Comparison of ENCODE assay signal across 17 mouse cellular contexts in the genomic region with DNA sequence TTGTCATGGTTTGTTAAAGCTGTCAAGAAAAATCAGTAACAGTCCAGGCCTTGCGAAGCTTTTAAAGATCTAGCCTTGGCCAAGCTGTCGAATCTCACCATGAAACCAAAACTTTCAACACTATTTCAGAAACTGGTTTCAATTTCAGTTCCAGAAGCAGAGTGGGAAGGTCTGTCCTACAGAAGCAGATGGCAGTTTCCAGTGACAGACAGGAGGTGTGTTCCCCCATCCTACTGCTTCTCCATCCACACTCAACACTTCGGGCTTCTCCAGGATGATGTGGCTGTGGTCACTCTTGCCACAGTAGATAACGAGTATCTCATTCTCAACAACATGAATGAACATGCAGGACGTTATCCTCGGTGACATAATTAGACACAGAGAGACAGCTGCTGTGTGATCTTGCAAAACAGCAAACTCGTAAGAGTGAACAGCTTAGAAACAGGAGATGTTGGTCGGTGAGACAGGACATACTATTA.
DNase-seq lines count a peak whose midpoint lies in the region; ATAC-seq and TF ChIP-seq lines count a peak whose summit lies in the region.
"Had no signal": no experiment of that assay in that cellular context is flagged by ENCODE, and none has a peak within 500 bp of the region (broad histone marks: within the 10 kb centered on the region; RNA-seq: fewer than 3 reads in every experiment).

No protein-coding gene starts in this region.

- H3K27me3 ChIP-seq in embryonic facial prominence, embryonic 14.5 days (replicated peaks; ENCODE audit: control insufficient read depth, insufficient read depth, low read length), result no peaks in the 10 kb centered on the region
- no peaks in the 10 kb centered on the region for H3K27me3 ChIP-seq in embryonic facial prominence, embryonic 10.5 days (replicated peaks; ENCODE audit: low read depth, poor library complexity, severe bottlenecking)
- no peaks in the 10 kb centered on the region for H3K27me3 ChIP-seq in C2C12 (ENCODE audit: control insufficient read depth, insufficient read depth, insufficient read length)
- H3K27me3 ChIP-seq: neural tube, embryonic 13.5 days had no signal

- H3ac ChIP-seq in C2C12 (ENCODE audit: control insufficient read depth, insufficient read length, low read depth), result no peak overlapping the region

- no peaks in the 10 kb centered on the region for H3K4me1 ChIP-seq in embryonic facial prominence, embryonic 14.5 days (ENCODE audit: control insufficient read depth, insufficient read depth, low read length)
- no peaks in the 10 kb centered on the region for H3K4me1 ChIP-seq in embryonic facial prominence, embryonic 10.5 days
- H3K4me1 ChIP-seq: neural tube, embryonic 13.5 days had no signal

- no peaks in the 10 kb centered on the region for H3K9me3 ChIP-seq in embryonic facial prominence, embryonic 14.5 days (ENCODE audit: control insufficient read depth, low read length)
- H3K9me3 ChIP-seq in embryonic facial prominence, embryonic 10.5 days, result no peaks in the 10 kb centered on the region
- H3K9me3 ChIP-seq: neural tube, embryonic 13.5 days had no signal

- no peak overlapping the region for H3K27ac ChIP-seq in embryonic facial prominence, embryonic 14.5 days (replicated peaks; ENCODE audit: low read depth, low read length)
- H3K27ac ChIP-seq in embryonic facial prominence, embryonic 10.5 days (replicated peaks), result no peak overlapping the region
- H3K27ac ChIP-seq: kidney, postnatal 0 days; liver, embryonic 14.5 days; neural tube, embryonic 13.5 days had no signal

- TF ChIP-seq CTCF in C2C12 (IDR thresholded peaks at IDR 0.05; ENCODE audit: control insufficient read depth, insufficient read depth, insufficient read length), result no peak

- ATAC-seq in embryonic facial prominence, embryonic 14.5 days (ENCODE audit: low read depth), result no peak
- ATAC-seq in granulocyte monocyte progenitor cell, adult 5-6 weeks (replicated peaks; ENCODE audit: poor library complexity, severe bottlenecking), result peak; percentile 91
- ATAC-seq in monocyte, adult 5-6 weeks (replicated peaks; ENCODE audit: insufficient number of reproducible peaks, low FRiP score, low TSS enrichment, poor library complexity, severe bottlenecking), result peak; percentile 43; the same call in 1 of the 2 replicates
- ATAC-seq: hindbrain, embryonic 16.5 days; midbrain, embryonic 16.5 days had no signal

- no peak overlapping the region for H3K4me2 ChIP-seq in embryonic facial prominence, embryonic 14.5 days (ENCODE audit: low read depth, low read length)
- H3K4me2 ChIP-seq: neural tube, embryonic 13.5 days had no signal

- no peak overlapping the region for H3K4me3 ChIP-seq in embryonic facial prominence, embryonic 14.5 days (ENCODE audit: low read depth, low read length)
- H3K4me3 ChIP-seq in embryonic facial prominence, embryonic 10.5 days, result no peak overlapping the region
- H3K4me3 ChIP-seq in C2C12 (ENCODE audit: insufficient read depth, poor library complexity, severe bottlenecking), result no peak overlapping the region
- H3K4me3 ChIP-seq: neural tube, embryonic 13.5 days had no signal

- H3K36me3 ChIP-seq in embryonic facial prominence, embryonic 14.5 days (ENCODE audit: control insufficient read depth, insufficient read depth, low read length), result no peaks in the 10 kb centered on the region
- no peaks in the 10 kb centered on the region for H3K36me3 ChIP-seq in embryonic facial prominence, embryonic 10.5 days (replicated peaks)
- H3K36me3 ChIP-seq in C2C12 (ENCODE audit: control insufficient read depth, insufficient read depth), result no peaks in the 10 kb centered on the region
- H3K36me3 ChIP-seq: neural tube, embryonic 13.5 days had no signal

- DNase-seq in embryonic facial prominence, embryonic 14.5 days (ENCODE audit: low spot score), result peak; percentile 14
- no peak for DNase-seq in embryonic facial prominence, embryonic 10.5 days (ENCODE audit: low spot score)
- no peak for DNase-seq in cerebellum, adult 9-11 months
- no peak for DNase-seq in lung, postnatal 14 days
- DNase-seq in thymus, postnatal 14 days, result no peak
- DNase-seq: adrenal gland, adult 8-10 months; cerebellum, adult 8-10 months; lung, postnatal 10 days; thymus, adult 18-20 months had no signal

- H3K79me3 ChIP-seq in C2C12 (ENCODE audit: low read depth), result no peaks in the 10 kb centered on the region

- no peaks in the 10 kb centered on the region for H3K79me2 ChIP-seq in C2C12 (ENCODE audit: control insufficient read depth, insufficient read depth)

- 72% methylated on average over 8 of the region's 8 CpGs for WGBS in embryonic facial prominence, embryonic 14.5 days
- WGBS in embryonic facial prominence, embryonic 10.5 days, result 86% methylated on average over 8 of the region's 8 CpGs

- H3K9ac ChIP-seq in embryonic facial prominence, embryonic 14.5 days (ENCODE audit: low read depth, low read length), result no peak overlapping the region
- H3K9ac ChIP-seq: liver, embryonic 14.5 days; neural tube, embryonic 13.5 days had no signal

TF ChIP-seq in C2C12, 6 proteins besides CTCF, POLR2A, EP300 and RAD21:
- peak; percentile 97 for TF ChIP-seq MYOD1 (IDR thresholded peaks at IDR 0.05; ENCODE audit: control insufficient read depth, insufficient read length, low read depth)
- no peak for TF ChIP-seq FOSL1 (IDR thresholded peaks at IDR 0.05; ENCODE audit: insufficient read depth, low read length, poor library complexity, severe bottlenecking)
- no peak for TF ChIP-seq USF1 (IDR thresholded peaks at IDR 0.05; ENCODE audit: low read depth)
- peak; percentile 77 for TF ChIP-seq CEBPB (IDR thresholded peaks at IDR 0.05; ENCODE audit: low read depth)
- TF ChIP-seq MYOG (IDR thresholded peaks at IDR 0.05; ENCODE audit: control insufficient read depth, extremely low read depth, insufficient read length), result no peak
TF ChIP-seq in C2C12: peak in this region for 2.
